Mouse (Mus musculus) olfactory bulb, adult 2 months (tissue): Measurements from ENCODE around the gene Cldn18.

Experiments used
- CTCF ChIP-seq: fragments of 200-500 bp; IDR thresholded peaks from 2 replicates; pipeline ENCODE4 v1.5.1; 2012; ENCODE audit warnings: low read depth, mild to moderate bottlenecking, low read length, moderate library complexity; ENCODE audit not compliant: insufficient read depth
- POLR2A ChIP-seq: fragments of 200-500 bp; IDR thresholded peaks from 2 replicates; pipeline ENCODE4 v1.6.1; 2012; ENCODE audit warnings: mild to moderate bottlenecking, low read depth, low read length, moderate library complexity; ENCODE audit not compliant: insufficient read depth

GRCm38 (mm10) chr9:99685536-99686231 is 31.4 kb downstream of the Cldn18 start:
- TF ChIP-seq CTCF = no peak
- no peak for TF ChIP-seq POLR2A
